Mouse (Mus musculus) layer of hippocampus, postnatal 36 days (tissue): Measurements from ENCODE around the gene Frrs1l. TPM values are rescaled to one million over a fixed set of nuclear protein-coding genes. Genes with fewer than 3 reads are reported as not detected.

Experiments
- DNase-seq, 2 experiments: peaks; one replicate each; pipeline ENCODE4 v3.0.0; 2022
- total RNA-seq, 2 experiments: library from RNA; stranded (reverse); gene quantifications; 2 replicates each; pipeline ENCODE4 v1.2.3; 2021

Frrs1l gene
- 100 to 1,000 TPM; 227 TPM for total RNA-seq

DNA sequence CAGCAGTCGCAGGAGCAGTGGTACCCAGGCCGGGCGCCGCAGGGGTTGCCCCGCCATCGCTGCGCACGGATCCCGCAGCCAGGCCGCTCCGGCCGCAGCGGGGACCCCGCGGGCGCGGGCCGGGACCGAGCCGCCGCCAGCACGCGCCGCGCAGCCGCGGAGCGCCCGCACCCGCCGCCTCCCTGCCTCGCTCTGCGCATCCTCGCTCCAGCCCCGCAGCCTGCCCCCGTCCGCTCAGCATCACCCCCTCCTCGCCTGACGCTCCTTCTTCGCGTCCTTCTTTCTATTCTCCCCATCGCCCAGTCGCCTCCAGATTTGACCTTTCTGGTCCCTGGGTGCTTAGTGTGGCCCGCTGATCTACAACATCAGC lies at the start of gene Frrs1l:
TSS of gene Frrs1l (minus strand) at position 177 of the 370 bp plus-strand sequence.
- DNase-seq: peak; percentile 68

DNA sequence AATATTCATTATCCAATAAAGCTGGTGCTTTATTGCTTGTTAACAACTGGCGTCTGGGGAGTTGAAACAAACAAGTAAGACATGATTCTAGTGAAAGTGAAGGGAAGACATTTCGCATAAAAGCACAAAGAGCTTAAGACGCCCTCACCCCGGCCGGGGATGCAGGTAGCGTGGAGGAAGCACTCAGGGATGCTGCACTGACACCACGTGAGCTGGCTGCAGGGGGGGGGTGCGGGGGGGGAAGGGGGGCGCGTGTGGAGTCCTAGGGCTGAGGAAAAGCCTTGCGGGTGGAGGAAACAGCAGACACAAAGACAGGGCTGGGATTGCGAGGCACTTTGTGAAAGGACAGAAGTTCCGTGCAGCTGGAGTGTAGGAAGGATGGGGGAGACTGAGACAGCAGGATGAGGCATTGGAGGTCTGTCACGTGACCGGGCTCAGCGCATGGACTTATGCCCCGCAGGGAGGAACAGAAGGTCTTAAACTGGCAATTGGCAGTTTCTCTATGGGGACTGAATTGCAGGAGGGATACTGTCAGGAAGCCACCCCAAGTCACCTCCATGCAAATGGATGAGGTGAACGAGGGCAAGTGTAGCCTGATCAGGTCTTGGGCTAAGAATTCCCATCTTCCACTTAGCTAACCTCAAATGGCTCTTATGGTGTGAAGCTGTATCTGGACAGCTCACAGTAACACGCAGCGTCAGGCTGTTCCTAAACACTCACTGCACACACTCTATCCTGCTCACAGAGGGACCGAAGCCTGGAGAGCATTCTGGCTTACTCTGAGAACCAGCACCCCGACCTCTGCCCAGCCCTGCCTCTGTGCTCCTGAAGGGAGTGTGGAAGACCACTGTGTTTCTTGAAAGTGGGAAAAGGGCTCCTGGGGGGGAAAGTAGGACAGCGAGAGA lies 49.2 kb upstream of the Frrs1l start:
- DNase-seq: no peak

DNA sequence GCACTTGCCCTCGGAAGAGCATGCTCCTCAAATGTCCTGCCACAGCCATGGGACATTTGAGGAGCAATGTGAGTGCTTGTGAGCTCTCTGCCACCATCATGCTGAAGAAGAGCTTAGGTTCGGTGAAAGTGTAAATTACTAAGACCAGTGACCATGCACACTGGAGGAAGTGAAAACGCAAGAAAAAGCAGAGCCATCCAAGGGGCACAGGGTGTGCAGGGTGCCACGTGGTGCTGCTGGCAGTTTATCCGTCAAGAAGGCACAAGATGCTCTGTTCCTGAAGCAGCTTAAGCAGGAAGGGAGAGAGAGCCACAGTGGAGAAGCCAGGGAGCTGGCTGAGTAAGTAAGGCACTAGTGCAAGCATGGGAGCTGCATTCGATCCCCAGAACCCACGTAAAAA lies 47.4 kb upstream of the Frrs1l start:
- DNase-seq: no peak

DNA sequence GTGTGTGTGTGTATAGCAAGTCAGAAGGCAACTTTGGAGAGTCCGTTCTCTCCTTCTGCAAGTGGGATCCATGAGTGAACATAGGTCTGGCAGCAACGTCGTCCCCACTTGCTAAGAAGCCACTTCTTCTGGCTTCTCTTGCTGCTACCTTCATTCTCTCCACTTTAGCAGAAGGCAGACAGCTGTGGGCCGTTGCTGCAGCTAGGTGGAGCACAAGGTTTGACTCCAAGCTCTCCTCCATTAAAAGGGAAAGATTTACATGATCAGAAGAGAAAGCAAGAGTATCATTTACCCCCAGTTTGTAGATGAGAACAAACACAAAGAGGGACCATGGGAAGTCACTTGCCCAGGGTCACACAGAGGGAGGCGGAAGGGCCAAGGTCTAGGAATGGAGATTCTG lies 44.0 kb upstream of the Frrs1l start:
- DNase-seq: no peak

DNA sequence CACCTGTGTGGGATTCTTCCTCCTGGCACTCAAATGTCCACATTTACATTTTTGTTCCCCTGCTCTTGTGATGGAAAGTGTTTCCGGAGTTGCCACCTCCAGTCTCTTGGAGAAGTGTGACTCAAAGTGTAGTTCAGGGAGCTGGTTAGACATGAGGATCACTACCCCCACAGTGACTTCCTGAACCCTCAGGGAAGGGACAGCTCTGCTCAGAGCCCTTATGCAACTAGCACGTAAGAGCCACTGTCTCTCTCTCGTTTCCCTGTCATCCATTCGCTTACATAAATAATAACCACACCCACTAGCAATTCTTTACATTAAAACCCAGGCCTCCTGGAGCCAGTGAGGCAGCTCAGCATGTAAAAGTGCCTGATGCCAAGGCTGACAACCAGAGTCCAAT lies 41.2 kb upstream of the Frrs1l start:
- no peak for DNase-seq

DNA sequence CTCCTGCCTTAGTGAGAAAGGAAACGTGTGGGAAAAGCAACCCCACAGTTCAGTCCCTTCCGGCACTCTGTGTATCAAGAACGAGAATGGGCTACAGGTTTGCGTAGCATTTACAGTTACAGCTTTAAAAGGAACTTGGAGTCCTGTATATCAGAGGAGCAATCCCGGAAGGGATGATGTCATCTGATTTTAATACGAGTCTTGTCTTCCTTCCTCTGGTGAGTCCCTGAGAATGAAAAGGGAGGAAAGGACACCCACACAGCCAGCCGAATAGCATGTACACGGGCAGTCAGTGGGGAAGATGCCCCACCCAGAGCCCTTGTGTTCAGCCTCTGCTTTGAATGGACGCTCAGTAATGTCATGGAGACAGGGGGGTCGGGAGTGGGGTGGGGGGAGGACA lies 37.8 kb upstream of the Frrs1l start:
- DNase-seq: no peak

DNA sequence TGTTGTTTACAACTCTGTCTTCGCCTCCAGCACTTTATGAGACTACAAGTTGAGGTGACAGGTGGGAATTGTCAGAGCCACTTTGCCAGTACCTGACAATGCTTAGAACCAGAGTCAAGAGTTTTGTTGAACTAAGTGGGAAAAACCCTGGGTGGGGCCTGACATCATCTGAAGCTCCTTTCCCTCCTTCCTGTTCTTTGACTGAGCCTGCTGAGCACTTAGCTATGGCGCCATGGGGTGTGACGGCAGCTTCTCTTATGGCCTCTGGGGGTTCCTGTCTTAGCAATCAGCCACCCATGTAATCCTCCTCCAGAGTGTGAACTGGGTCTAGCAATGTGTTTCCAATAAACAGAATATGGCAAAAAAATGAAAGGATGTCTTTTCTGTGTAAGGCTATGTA lies 33.3 kb upstream of the Frrs1l start:
- no peak for DNase-seq

DNA sequence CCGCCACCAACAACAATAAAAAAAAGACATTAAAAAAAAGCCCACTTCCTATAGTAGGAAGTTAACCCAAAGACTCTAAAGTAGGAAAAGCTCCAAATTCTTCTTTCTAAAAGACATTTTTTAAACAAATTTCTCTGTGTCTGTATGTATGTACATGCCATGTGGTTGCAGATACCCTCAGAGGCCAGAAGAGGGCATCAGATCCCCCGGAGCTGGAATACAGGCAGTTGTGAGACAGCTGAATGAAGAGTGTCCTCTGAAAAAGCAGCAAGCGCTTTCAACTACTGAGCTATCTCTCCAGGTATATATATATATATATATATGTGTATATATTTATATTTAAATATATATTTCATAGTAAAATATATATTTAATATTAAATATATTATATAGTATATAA lies 31.1 kb upstream of the Frrs1l start:
- DNase-seq: no peak

DNA sequence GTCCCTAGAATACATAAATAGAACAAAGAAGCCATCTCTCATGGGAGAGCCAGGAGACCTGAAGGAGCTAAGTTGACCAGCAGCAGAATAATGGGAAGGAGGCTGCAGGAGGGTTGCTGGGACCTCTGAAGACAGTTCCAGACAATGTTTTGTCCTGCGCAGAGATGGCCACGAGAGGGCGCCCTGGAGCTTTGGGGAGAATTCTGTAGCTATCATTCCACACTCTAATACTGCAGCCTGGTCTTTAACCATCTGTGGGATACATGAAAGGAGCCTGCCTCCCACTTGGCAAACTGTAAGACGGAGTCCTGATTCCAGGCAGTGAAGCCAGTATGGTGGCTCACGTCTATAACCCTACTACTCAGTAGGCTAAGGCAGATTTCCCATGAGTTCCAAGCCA lies 27.0 kb upstream of the Frrs1l start:
- peak; percentile 69 to 72 for DNase-seq

DNA sequence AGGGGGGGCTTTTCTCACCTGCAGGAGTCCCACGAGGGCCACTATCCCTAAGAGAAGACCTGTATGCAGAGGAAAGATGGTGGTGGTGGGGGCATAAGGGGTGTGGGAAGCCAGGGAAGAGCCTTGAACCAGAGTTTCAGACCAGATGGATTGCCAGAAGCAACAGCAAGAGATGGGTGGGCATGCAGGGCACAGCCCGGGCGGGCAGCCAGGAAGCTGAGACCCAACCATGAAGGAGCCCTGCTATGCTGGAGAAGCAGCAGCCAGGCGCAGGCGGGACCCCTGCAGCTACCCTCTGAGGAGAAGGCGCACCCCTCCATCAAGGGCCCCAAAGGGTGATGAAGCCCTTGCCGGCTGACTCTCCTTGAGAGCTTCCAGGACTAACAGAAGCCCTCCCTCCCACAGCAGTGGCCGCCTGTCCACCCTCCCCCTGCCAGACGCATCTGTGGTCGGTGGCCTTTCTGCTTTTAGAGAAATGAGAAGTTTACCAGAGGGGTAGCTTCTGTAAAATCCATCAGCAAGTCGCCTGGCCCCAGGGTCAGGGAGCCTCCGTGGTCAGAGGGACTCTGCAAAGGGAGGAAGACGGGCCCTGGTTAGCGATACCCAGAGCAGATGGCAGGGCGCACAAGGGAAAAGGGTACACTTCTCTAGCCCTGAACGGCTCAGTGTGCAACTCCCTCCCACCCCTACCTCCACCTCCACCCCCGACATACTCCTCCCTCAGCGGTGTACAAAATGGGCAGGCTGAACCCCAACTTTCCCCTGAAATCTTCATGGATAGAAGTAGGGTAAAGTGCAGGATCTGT lies 26.4 kb upstream of the Frrs1l start:
- no peak for DNase-seq

DNA sequence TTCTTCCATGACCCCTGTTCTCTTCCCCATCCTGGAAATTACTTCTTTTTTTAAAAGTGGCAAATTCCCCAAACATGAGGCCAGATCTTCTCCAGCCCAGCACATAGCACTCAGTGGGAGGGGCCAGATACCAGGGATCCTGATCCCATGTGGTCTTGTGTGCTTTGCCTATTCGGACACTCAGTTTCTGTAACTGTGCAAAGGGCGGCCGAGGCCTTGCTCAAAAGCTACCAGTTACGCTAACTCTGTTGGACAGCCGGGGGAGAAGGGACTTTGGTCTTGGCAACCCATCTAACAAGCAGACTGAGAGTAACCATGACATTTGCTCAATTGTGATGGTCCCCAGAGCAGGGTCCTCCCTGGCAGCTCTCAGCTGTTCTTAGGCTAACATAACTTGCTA lies 24.8 kb upstream of the Frrs1l start:
- DNase-seq: no peak

DNA sequence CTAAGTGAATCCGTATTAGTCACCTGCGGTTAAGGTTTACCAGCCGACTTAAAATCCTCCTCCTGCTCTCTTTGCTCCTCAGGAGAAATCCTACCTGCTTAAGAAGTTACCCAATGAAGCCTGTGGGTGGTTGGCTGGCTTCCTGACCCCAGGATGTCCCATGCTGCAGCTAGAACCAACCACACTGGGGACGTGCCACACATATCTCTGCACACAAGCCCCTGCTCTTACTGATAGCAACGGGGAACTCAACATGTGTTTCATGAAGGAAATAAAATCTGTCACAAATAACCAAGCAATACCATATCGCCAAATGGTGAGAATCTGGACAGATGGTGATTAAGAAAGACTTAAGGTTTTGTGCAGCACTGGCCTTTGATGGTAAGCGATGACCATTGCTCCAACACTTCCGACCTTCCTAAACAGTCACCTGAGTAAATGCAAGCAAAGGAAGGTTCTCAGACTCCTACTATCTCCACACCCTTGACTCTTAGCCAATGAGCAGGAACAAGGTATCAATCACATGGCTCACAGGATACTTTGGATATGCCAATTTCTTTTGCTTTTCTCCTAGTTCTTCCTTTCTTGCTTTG lies 21.4 kb upstream of the Frrs1l start:
- DNase-seq: no peak

DNA sequence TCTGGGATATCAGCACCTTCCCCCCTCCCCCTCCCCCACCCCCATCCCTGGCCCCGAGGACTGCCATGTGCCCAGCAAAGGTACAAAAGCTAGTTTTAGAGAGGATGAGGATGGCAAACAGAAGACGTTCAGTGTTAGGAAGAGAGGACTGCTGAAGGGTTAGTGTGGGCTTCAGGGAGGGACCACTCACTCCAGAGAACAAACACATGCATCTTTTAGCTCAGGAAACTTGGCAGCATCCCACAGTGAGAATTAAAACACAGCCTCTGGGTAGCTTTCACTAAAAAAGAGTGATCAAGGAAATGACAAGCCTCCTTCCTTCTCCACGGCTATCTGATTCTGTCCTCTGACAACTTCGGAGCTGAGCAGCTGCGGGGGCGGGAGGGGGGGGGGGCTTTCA lies 20.7 kb upstream of the Frrs1l start:
- DNase-seq: no peak

DNA sequence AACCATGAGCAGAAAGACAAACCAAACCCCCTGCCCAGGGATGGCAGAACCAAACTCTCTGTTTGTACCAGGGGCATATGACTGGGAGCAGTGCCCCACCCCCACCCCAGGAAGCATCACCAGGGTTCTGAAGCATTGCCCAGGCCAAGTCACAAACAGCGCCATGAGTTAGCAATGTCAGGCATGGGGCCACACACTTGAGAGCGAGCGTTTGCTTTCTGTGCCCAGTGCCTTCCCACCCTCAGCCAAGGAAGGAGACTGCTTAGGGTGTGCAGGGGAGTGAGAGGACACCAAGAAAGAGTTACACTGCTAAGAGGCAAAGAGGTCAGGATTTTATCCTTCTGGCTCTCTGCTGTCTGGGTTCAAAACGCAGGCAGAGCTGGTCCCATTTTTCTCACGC lies 20.2 kb upstream of the Frrs1l start:
- no peak for DNase-seq

DNA sequence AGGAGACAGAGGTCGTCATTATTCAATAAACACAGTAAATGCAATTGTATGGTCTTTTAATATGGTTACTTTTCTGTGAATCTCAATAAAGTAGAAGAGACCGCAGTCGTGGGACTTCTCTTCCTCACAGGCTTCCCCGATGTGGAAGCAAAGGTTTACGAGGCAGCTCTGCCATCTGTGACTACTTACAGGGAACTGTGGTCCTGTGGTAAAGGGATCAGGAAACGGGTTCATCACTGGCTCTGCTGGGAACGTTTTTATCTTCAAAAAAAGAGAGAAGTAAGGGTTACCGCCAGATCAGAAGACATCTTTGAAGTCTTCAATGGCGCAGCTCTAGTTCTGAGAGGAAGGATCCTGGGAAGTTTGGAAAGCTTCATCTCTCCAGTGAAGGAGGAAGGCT lies 17.5 kb upstream of the Frrs1l start:
- no peak for DNase-seq

DNA sequence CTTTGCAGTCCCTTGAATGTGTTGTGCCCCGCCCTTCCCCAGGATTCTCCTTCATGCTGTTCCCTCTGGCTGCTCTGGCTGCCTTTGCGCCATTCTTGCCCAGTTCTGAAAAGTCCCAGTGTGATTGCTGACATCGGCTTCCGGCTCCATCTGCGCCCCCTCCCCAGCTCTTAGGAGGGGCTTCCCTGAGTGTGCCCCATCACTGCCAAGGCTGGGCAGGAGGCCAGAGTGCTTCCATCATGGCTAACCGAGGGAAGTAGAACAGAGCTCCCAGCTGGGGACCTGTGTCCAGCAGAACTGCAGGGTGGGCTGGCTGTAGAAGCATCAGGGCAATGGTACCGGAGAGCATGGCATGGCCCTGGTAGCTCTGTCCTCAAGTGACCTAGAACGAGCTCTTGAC lies 14.8 kb upstream of the Frrs1l start:
- peak in 1 of 2 experiments; percentile 35 for DNase-seq

DNA sequence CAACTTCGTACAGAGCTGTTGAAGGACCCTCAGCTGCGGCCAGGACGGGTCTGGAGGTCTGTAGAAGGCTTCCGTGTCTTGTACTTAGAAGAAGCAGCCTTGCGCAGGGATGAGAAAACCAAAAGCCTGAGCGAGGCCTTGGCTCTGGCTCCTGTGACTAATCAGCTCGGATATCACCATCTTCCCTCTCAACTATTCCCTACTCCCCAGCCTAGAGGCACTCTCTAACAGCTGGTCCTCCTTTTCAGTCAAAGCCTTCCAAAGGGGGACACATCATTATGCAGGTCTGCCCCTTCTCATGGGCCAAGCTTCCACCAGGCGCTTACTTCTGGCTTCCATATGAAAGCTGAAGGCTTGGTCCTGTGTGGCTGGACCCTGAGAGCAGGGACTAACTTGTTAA lies 13.7 kb upstream of the Frrs1l start:
- no peak for DNase-seq

DNA sequence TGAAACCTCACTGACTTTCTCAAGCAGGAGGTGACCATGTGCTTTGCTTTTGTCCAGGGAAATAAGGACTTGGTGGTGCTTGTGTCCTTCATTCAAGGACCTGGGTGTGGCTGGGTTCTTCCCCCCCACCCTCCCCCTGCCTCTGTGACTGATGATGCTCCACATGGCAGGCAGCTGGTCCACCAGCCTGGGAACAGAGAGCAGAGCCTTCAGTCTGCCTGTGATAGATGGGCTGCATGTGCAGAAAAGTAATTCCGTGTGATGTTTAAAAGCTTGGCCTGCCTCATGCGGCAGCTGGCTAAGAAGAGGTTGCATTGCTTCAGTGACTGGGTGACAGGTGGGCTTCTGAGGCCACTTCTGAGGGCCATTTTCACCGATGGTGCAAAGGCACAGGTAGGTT lies 12.6 kb upstream of the Frrs1l start:
- DNase-seq: no peak

DNA sequence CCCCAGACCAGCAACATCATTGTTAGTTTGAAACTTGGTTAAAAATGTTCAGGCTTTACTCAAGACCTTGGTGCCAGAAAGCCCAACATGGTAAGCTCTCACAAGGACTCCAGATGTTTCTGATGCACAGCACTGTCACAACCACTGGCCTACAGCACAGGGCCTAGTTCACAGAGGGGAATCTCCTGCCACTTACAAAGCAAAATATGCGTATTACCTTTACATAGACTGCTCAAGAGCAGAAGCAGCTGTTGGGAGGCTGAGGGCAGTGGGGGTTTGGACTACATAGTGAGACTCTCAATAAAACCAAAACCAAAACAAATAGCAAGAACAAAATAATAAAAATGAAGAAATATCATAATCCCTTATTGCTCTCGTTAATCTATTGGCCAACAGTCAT lies 11.2 kb upstream of the Frrs1l start:
- no peak for DNase-seq

DNA sequence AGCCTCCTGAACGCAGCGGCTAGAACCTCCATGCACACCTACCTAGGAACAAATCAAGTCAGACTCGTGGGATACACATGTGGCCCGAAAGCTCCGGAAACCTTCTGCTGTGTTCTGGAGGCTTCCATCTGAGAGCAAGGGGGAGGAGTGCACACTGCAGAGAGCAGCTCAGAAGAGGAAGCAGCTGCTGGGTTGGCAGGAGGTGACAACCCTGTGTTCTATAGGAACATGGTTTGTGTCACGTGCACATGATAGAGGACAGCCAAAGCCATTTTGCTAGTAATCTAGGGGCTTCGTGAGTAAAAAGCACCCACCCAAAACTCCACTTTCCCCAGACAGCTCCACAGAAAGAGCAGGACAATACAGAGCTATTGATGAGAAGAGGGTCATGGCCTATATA lies 3.1 kb upstream of the Frrs1l start:
- no peak for DNase-seq

DNA sequence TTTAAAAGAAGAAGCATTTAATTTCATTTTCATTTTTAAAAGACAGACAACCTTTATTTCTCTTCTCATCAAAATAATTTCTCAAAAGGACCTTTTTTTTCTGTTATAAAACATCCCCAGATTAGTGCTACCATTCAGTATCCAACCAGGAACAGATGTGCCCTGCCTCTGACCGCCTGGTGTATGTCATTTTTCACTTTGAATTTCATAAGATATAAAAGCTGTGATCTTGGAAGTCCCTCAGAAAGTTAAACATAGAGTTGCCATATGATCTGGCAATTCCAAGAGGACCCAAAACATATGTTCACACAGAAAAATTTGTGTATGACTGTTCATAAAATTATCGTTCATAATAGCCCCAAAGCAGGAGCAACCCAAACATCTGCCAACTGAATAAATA lies 1.8 kb upstream of the Frrs1l start:
- DNase-seq: no peak

DNA sequence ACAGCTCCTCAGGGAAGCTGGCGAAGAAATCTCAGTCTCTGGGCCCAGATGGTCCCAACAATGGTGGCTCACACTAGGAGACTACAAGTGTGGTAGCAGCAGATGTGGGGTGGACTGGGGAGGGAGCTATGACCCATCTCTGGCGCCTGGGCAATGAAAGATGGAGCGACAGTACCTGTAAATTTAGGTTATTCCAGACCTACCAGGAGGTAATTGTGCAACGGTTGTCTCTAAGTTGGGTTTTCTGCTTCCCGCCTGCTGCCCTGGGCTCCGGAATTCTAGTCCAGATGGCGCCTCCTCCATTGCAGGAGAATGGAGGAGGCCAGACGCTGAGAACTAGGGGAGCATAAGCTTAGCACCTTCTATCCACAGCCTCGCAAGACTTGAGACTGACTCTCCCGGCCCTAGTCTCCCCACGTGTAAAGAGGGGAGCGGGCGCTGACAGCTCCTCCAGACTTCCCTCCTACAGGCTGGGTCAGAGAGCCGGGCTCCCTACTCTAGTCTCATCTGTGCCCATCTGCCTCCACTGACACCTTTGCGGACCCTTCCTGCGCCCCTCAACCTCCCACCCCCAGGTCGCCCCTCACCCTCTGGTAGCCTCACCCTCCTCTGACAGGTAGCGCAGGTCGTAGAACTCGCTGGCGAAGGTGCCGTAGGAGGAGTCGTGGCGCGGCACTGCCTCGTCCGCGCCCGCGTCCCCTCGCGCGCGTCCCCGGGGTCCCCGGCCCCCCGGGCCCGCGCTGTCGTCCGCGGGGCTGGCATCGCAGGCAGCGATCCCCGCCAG lies 568 bp downstream of the Frrs1l start:
- peak; percentile 45 for DNase-seq
